Mouse (Mus musculus): ENCODE results near the gene Mff. TPM values are rescaled to one million over a fixed set of nuclear protein-coding genes. Genes with fewer than 3 reads are reported as not detected.

The Mff gene
- 378 and 390 TPM in 2 replicates for polyA plus RNA-seq (2015; fragmentation: Nextera tagmentation; extraction: Ambion mirVana)

GRCm38 (mm10) chr1:82724339-82725025 lies at the start of gene Mff:
Gene Mff, plus strand, starts transcription at chr1:82724890.

GRCm38 (mm10) chr1:82768269-82768668 lies 43.6 kb downstream of the Mff start, which contains the start of gene Tm4sf20:
Gene Tm4sf20, minus strand, starts transcription at chr1:82768461.

DNA sequence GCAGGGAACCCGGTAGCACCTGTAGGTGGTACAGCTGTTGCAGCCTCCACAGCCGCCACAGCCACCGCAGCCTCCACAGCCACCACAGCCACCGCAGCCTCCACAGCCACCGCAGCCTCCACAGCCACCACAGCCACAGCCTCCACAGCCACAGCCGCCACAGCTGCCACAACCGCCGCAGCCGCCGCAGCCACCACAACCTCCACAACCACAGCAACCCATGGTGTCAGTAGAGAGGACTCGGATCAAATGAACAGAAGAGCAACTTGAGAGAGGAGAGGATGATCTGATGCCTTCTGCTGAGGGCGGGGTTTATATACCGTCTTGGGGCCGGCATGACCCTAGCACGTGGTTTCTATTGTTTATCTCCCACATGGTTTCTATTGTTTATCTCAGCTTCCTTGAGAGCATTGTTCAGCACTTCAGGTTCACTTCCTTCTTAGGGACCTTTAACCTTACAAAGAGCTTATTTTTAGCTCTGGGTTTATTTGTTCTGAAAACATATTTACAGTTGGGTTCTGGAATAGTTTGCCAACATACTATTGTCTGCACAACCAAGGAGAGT lies 46.4 kb downstream of the Mff start, which contains the start of gene Gm47791:
Gene Gm47791, minus strand, starts transcription at position 222 of the 565 bp plus-strand sequence.

Other genes with a start within 250 kb of the Mff start
- gene Col4a4, start 138.0 kb upstream of the Mff start, polyA plus RNA-seq (2015; fragmentation: Nextera tagmentation; extraction: Ambion mirVana), result 0.26 and 0.32 TPM in 2 replicates
- 0.29 and 0.32 TPM in 2 replicates for gene Col4a3, start 138.0 kb upstream of the Mff start, polyA plus RNA-seq (2015; fragmentation: Nextera tagmentation; extraction: Ambion mirVana)
- not detected in 2 replicates for gene Tm4sf20, start 43.6 kb downstream of the Mff start, polyA plus RNA-seq (2015; fragmentation: Nextera tagmentation; extraction: Ambion mirVana)
- not detected in 2 replicates for gene Gm47791, start 46.4 kb downstream of the Mff start, polyA plus RNA-seq (2015; fragmentation: Nextera tagmentation; extraction: Ambion mirVana)
- 22.7 and 23.4 TPM in 2 replicates for gene Agfg1, start 114.6 kb downstream of the Mff start, polyA plus RNA-seq (2015; fragmentation: Nextera tagmentation; extraction: Ambion mirVana)
- not detected in 2 replicates for gene A030005L19Rik, start 188.4 kb downstream of the Mff start, polyA plus RNA-seq (2015; fragmentation: Nextera tagmentation; extraction: Ambion mirVana)
- not detected in 2 replicates for gene A030014E15Rik, start 200.0 kb downstream of the Mff start, polyA plus RNA-seq (2015; fragmentation: Nextera tagmentation; extraction: Ambion mirVana)
- not detected in 2 replicates for gene Gm6217, start 206.5 kb downstream of the Mff start, polyA plus RNA-seq (2015; fragmentation: Nextera tagmentation; extraction: Ambion mirVana)
- not detected in 2 replicates for gene A030003K21Rik, start 218.5 kb downstream of the Mff start, polyA plus RNA-seq (2015; fragmentation: Nextera tagmentation; extraction: Ambion mirVana)
- gene Gm7544, start 231.1 kb downstream of the Mff start, polyA plus RNA-seq (2015; fragmentation: Nextera tagmentation; extraction: Ambion mirVana), result not detected in 2 replicates
- gene Gm47955, start 235.4 kb downstream of the Mff start, polyA plus RNA-seq (2015; fragmentation: Nextera tagmentation; extraction: Ambion mirVana), result not detected in 2 replicates